Mouse (Mus musculus) lung, postnatal 0 days (tissue): ENCODE measurements around the gene Pappa2. TPM values are rescaled to one million over a fixed set of nuclear protein-coding genes. Genes with fewer than 3 reads are reported as not detected.

Source experiments
- ATAC-seq: fragments of 200-750 bp; cut with Nextera tagmentation; 2 replicates; pipeline ENCODE4 v1.8.0; 2017; ENCODE audit warnings: moderate library complexity
- DNase-seq: peaks from one replicate; pipeline ENCODE4 v3.0.0-alpha.2; 2016; ENCODE audit warnings: low spot score
- H3K27ac ChIP-seq: fragments of 300-500 bp; sonication (generic); 2 replicates; pipeline ENCODE4 v1.5.1; 2014; ENCODE audit warnings: antibody characterized with exemption, mild to moderate bottlenecking, low read length, mixed read lengths
- H3K27me3 ChIP-seq: fragments of 300-500 bp; sonication (generic); replicated peaks from 2 replicates; pipeline ENCODE4 v1.6.1; 2014; ENCODE audit warnings: low read length, mixed read lengths; ENCODE audit not compliant: insufficient read depth
- H3K36me3 ChIP-seq: fragments of 300-500 bp; sonication (generic); 2 replicates; pipeline ENCODE4 v1.6.1; 2014; ENCODE audit warnings: low read length, mixed read lengths; ENCODE audit not compliant: insufficient read depth
- H3K4me1 ChIP-seq: fragments of 300-500 bp; sonication (generic); 2 replicates; pipeline ENCODE4 v1.6.1; 2014; ENCODE audit warnings: antibody characterized with exemption, low read depth, low read length, mixed read lengths; ENCODE audit not compliant: insufficient read depth
- H3K4me2 ChIP-seq: fragments of 300-500 bp; sonication (generic); replicated peaks from 2 replicates; pipeline ENCODE4 v1.6.1; 2014; ENCODE audit warnings: low read depth, mild to moderate bottlenecking, low read length, moderate library complexity, mixed read lengths
- H3K4me3 ChIP-seq: fragments of 300-500 bp; sonication (generic); 2 replicates; pipeline ENCODE4 v1.5.1; 2014; ENCODE audit warnings: low read depth, low read length
- H3K9ac ChIP-seq: fragments of 300-500 bp; sonication (generic); replicated peaks from 2 replicates; pipeline ENCODE4 v1.6.1; 2014; ENCODE audit warnings: low read depth, mild to moderate bottlenecking
- H3K9me3 ChIP-seq: fragments of 300-500 bp; sonication (generic); 2 replicates; pipeline ENCODE4 v1.6.1; 2016; ENCODE audit warnings: low read length, mixed read lengths
- CTCF ChIP-seq: IDR thresholded peaks from 2 replicates; pipeline ENCODE4 v1.5.1; 2016; ENCODE audit warnings: antibody characterized with exemption, mild to moderate bottlenecking
- EP300 ChIP-seq: IDR thresholded peaks from 2 replicates; pipeline ENCODE4 v1.6.1; 2016; ENCODE audit warnings: antibody characterized with exemption, mild to moderate bottlenecking, control low read depth
- WGBS: fragments of 180-500 bp; shearing (Covaris S2); extraction: QIAGEN DNeasy Blood & Tissue Kit; methylation state at CpG from one replicate; pipeline ENCODE4 v1.1.7; 2014; 5-methylcytosine and 5-hydroxymethylcytosine counted together
- polyA plus RNA-seq: library from polyadenylated mRNA; unstranded; fragments of >200 nt; fragmentation: Nextera tagmentation; extraction: Ambion mirVana; gene quantifications from 2 replicates; pipeline ENCODE4 v1.2.1, GENCODE M21; 2015

The Pappa2 gene
- polyA plus RNA-seq, 1 experiment from 2014 or later, result 0.57 TPM

DNA sequence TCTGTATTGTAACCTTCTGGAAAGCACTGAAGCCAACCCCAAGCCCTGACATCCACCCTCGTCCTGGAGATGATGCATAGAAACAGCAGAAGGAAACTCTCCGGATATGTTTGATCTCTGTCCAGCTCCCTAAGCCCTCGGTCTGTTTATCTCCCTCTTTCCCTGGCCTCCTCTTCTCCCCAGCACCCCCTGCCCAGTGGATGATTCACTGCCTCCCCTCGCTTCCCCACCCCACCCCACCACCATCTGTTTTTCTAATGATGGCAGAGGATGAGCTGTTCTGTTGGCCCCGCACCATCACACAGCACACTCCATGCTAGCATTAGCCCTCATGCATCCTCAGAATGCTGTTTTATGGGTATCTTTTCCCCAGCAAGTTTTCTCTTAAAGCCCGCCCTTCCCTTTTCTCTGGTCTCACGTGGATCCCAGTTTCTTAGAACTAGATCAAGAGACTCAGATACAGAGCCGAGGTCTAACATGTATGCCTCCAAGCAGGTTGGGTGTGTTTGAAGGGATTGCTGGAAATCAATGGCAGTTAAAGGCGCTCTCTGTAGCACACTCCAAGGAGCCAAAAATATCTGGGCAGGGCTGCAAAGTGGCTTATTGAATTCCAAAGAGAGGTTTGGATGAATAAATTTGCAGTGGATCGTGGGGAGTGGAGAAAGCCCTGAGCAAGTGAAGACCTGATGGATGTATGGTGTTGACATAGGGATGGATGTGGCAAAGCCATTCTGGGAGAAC, 231.8 kb downstream of the Pappa2 start:
- DNase-seq, result peak; percentile 19
- TF ChIP-seq EP300 (no peak), CTCF (no peak)
- no peak overlapping the region for H3K4me3 ChIP-seq
- no peak overlapping the region for H3K27ac ChIP-seq
- H3K4me2 ChIP-seq, result no peak overlapping the region
- ATAC-seq, result peak; percentile 57
- H3K9me3 ChIP-seq, result no peaks in the 10 kb centered on the region
- 55% methylated on average over 10 of the region's 10 CpGs for WGBS
- H3K36me3 ChIP-seq, result no peaks in the 10 kb centered on the region
- H3K4me1 ChIP-seq, result no peaks in the 10 kb centered on the region
- no peaks in the 10 kb centered on the region for H3K27me3 ChIP-seq
- no peak overlapping the region for H3K9ac ChIP-seq

DNA sequence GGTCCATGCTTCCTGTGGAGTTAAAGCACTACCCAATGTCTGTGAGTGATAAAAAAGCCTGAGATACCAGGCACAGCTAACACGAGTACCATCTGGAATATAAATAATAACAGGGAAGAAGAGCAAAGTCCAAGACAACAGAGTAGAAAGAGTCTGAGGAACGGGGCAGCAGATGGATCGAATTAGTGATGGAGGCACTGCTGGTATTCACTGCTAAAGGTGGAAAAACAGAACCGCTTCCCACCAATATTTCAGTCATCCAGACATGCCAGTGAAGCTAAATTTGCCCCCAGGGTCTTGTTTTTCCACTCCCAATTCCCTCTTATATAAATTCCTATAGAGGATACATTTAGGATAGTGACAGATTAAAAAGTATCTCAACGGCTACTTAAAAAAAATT, 238.8 kb downstream of the Pappa2 start:
- H3K27me3 ChIP-seq, result no peaks in the 10 kb centered on the region
- H3K4me2 ChIP-seq, result no peak overlapping the region
- TF ChIP-seq EP300, result no peak
- TF ChIP-seq CTCF, result no peak
- DNase-seq, result no peak
- no peaks in the 10 kb centered on the region for H3K9me3 ChIP-seq
- WGBS, result 79% methylated on average over 5 of the region's 5 CpGs
- H3K27ac ChIP-seq, result no peak overlapping the region
- H3K4me3 ChIP-seq, result no peak overlapping the region
- no peak for ATAC-seq
- no peaks in the 10 kb centered on the region for H3K4me1 ChIP-seq
- no peaks in the 10 kb centered on the region for H3K36me3 ChIP-seq
- no peak overlapping the region for H3K9ac ChIP-seq

DNA sequence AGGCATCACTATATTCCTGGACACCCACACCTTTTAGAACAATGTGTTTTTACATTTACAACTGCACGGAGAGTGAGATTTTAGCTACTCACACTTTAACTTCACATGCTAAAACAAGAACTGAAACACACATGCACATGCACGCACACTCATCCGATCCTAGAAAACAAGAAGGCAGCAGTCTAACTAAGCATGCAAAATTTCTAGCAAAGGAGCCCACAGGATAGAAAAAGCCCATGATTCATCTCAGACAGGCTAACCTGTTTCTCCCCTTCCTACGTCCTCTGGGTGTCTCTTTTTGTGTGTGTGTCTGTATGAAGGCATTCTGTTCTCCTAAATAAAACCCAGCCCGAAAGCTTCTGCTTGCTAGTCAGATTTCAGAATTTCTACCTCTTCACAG, 239.3 kb downstream of the Pappa2 start:
- WGBS, result 90% methylated on average over 5 of the region's 5 CpGs
- Histone ChIP-seq H3K4me2 (no peak overlapping the region), H3K9me3 (no peaks in the 10 kb centered on the region), H3K27me3 (no peaks in the 10 kb centered on the region), H3K36me3 (no peaks in the 10 kb centered on the region), H3K27ac (no peak overlapping the region), H3K9ac (no peak overlapping the region), H3K4me1 (no peaks in the 10 kb centered on the region), H3K4me3 (no peak overlapping the region)
- DNase-seq (no peak), ATAC-seq (no peak)
- TF ChIP-seq EP300 (no peak), CTCF (no peak)

DNA sequence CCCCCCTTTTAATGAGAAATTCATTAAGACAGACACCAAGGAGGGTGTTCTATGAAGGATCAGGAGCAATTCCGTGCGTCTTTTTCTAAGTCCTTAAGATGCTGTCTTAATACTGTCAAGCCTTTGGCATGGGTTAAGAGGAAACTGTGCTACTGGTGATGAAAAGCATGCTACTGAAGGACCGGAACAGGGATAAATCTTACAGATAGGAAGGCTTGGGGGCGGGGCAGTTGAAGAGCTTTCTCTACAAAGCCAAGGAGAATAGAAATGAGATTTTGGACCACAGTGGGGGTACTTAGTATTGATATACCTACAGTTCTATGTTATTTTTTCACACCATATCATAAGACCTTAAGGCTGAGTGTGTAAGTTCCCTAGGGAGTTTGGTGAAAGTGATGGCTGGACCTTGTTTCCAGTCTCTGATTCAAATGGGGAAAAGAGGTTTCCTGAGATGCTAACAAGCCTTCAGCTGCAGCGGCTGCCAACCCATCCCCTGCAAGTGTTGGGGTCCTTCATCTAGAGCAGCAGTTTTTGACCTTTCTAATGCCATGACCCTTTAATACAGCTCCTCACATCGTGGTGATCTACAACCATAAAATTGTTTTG, 240.0 kb downstream of the Pappa2 start:
- DNase-seq, result no peak
- H3K36me3 ChIP-seq, result no peaks in the 10 kb centered on the region
- TF ChIP-seq EP300, result no peak
- no peak for TF ChIP-seq CTCF

DNA sequence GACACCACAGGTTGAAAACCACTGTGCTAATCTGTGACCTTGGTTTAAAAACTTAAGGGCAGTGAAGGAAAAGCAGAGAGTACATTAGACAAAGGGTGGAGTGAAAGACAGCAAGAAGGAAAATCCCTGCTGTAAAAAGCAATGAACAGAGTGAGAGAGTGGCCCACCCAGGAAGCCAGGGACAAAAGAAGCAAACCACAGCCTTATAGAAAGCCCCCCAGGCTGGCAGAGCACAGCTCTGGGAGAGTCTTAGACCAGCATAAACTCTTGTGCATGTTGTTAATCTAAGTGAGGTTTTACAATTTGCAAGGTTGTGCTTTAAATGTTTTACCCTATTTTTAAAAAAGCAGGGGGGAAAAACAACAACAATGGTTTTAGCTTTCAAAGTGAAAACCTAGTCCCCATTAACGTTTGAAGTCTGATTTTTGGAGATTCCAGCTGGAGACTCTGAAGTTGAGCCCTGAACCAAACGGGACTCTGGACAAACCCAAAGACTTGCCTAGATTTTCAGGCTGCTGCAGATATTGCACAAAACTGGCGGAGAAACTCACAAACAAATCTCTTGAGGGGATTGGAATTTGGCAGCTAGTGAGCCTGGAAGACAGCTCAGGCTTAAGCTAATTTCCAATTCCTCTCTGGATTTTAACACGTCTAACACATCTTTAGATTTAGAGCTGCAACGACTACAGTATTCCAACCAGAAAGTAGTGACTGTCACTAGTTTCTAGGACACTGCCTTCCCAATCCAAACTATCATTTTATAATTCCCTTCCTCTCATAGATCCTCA, 241.0 kb downstream of the Pappa2 start:
- Histone ChIP-seq H3K27me3 (no peaks in the 10 kb centered on the region), H3K9ac (no peak overlapping the region), H3K4me1 (no peaks in the 10 kb centered on the region), H3K4me2 (no peak overlapping the region), H3K4me3 (no peak overlapping the region), H3K9me3 (no peaks in the 10 kb centered on the region), H3K27ac (no peak overlapping the region), H3K36me3 (no peaks in the 10 kb centered on the region)
- no peak for DNase-seq
- no peak for ATAC-seq
- 41% methylated on average over 5 of the region's 5 CpGs for WGBS
- TF ChIP-seq CTCF (no peak), EP300 (no peak)

More for the DNA sequence above, 240.0 kb downstream of the Pappa2 start:
- no peak for ATAC-seq
- Histone ChIP-seq H3K9ac (no peak overlapping the region), H3K27me3 (no peaks in the 10 kb centered on the region), H3K4me3 (no peak overlapping the region), H3K9me3 (no peaks in the 10 kb centered on the region), H3K4me2 (no peak overlapping the region), H3K4me1 (no peaks in the 10 kb centered on the region), H3K27ac (no peak overlapping the region)
- WGBS, result 58% methylated on average over 6 of the region's 6 CpGs

DNA sequence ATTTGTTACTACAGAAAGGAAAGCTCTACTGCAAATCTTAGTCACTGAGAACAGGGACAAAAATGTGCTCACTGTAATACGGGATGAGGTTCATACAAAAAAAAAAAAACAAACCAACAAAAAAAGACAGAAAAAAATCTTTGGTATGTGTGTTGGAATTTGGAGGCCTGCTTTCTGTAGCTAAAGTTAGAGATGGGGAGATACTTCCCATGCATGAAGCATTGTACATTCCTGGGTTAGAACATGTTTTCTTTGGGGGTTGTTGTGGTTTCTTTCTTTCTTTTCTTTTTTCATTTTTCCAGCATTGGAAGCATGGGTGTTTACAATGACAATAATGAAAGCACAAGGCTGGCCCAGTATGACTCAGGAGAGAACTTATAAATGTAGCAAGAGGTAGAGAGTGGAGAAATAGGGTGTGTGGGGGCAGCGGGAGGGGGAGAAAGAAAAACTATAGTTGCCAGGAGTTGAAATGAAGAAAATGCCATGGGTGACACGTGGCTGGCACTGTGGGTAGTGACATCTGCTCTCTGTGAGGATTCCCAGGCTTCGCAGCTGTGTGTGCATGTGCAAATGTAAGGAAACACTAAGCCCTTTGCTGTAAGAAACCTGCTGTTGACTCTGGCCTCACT, 247.3 kb downstream of the Pappa2 start:
- no peak for DNase-seq
- Histone ChIP-seq H3K9ac (no peak overlapping the region), H3K4me1 (no peaks in the 10 kb centered on the region), H3K9me3 (no peaks in the 10 kb centered on the region), H3K4me2 (no peak overlapping the region), H3K4me3 (no peak overlapping the region), H3K36me3 (no peaks in the 10 kb centered on the region), H3K27me3 (no peaks in the 10 kb centered on the region), H3K27ac (no peak overlapping the region)
- no peak; the same call in 1 of the 2 replicates for ATAC-seq
- WGBS, result 52% methylated on average over 4 of the region's 4 CpGs
- no peak for TF ChIP-seq CTCF
- no peak for TF ChIP-seq EP300
